26 mouse cellular contexts compared by ENCODE assay signal in genomic region chr2:25584152-25584551, GRCm38 (mm10). TPM values are rescaled to one million over a fixed set of nuclear protein-coding genes. Genes with fewer than 3 reads are reported as not detected.
DNase-seq lines count a peak whose midpoint lies in the region; TF ChIP-seq lines count a peak whose summit lies in the region.
"Had no signal": no experiment of that assay in that cellular context is flagged by ENCODE, and none has a peak within 500 bp of the region (broad histone marks: within the 10 kb centered on the region; RNA-seq: fewer than 3 reads in every experiment).

No protein-coding gene starts in this region.

- H3K4me3 ChIP-seq in gastrocnemius, adult 2 months = no peak overlapping the region
- H3K4me3 ChIP-seq: embryonic facial prominence, embryonic 13.5 days; heart, embryonic 10.5 days; heart, embryonic 15.5 days; hindbrain, embryonic 12.5 days; intestine, embryonic 15.5 days; liver, embryonic 15.5 days; lung, embryonic 15.5 days; stomach, embryonic 15.5 days had no signal

- peak; percentile 10 for DNase-seq in gastrocnemius, adult 2 months
- no peak for DNase-seq in gastrocnemius, postnatal 14 days
- DNase-seq in thymus, postnatal 4 days = peak; percentile 6
- no peak for DNase-seq in thymus, postnatal 36 days
- DNase-seq in cerebellum, postnatal 10 days = peak; percentile 56 to 61
- DNase-seq in frontal cortex, adult 2 months (ENCODE audit: extremely low spot score in 1 of 2, low spot score in 1 of 2) = no peak
- no peak for DNase-seq in lung, postnatal 10 days
- DNase-seq: B cell, adult 2 months; gastrocnemius, postnatal 10 days; kidney, adult 2 months; kidney, postnatal 36 days; layer of hippocampus, postnatal 36 days; liver; lung, postnatal 36 days; right cerebral cortex, postnatal 25 days; thymus, postnatal 14 days had no signal

- no peak overlapping the region for H3K27ac ChIP-seq in gastrocnemius, adult 2 months
- H3K27ac ChIP-seq: embryonic facial prominence, embryonic 13.5 days; heart, embryonic 10.5 days; heart, embryonic 15.5 days; intestine, embryonic 15.5 days; liver, embryonic 15.5 days; lung, embryonic 15.5 days; stomach, embryonic 15.5 days had no signal

- no peak for TF ChIP-seq CTCF in gastrocnemius, adult 2 months (IDR thresholded peaks at IDR 0.05)

- intact Hi-C loops in gastrocnemius, adult 2 months (cut with DNase I) = no loop called here
- intact Hi-C loops in gastrocnemius, postnatal 14 days (cut with DNase I; ENCODE audit: low total_unique reads) = no loop called here

RNA-seq across cellular contexts. Expression of gene Ajm1, which starts 2.6 kb away (rescaled TPM):
- not detected for total RNA-seq in gastrocnemius, adult 2 months (2021)
- under 1 TPM in 1 of 2 experiments, not detected in 1; 0.10 TPM for total RNA-seq in gastrocnemius, postnatal 14 days (2021)
- polyA plus RNA-seq in frontal cortex, adult 2 months (2012; rRNA removed) = 114 and 122 TPM in 2 replicates
- total RNA-seq: granulocyte monocyte progenitor cell, adult 5-6 weeks; megakaryocyte, adult 5-6 weeks had no signal
- polyA plus RNA-seq: liver, embryonic 15.5 days had no signal

RNA-seq across cellular contexts. Expression of gene Phpt1, which starts 9.1 kb away (rescaled TPM):
- total RNA-seq in gastrocnemius, adult 2 months (2021) = 10 to 100 TPM; 52.7 to 64.7 TPM
- 10 to 100 TPM; 42.6 to 44.8 TPM for total RNA-seq in gastrocnemius, postnatal 14 days (2021)
- polyA plus RNA-seq in frontal cortex, adult 2 months (2012; rRNA removed) = 134 and 161 TPM in 2 replicates

RNA-seq across cellular contexts. Expression of gene Mamdc4, which starts 9.5 kb away (rescaled TPM):
- total RNA-seq in gastrocnemius, adult 2 months (2021) = 1 to 10 TPM; 1.6 to 4.0 TPM
- total RNA-seq in gastrocnemius, postnatal 14 days (2021) = under 1 TPM; 0.68 to 0.80 TPM
- 2.1 and 2.5 TPM in 2 replicates for polyA plus RNA-seq in frontal cortex, adult 2 months (2012; rRNA removed)

RNA-seq across cellular contexts. Expression of gene Rabl6, which starts 24.2 kb away (rescaled TPM):
- total RNA-seq in gastrocnemius, adult 2 months (2021) = 10 to 100 TPM; 85.6 to 95.2 TPM
- 10 to 100 TPM; 39.5 to 41.0 TPM for total RNA-seq in gastrocnemius, postnatal 14 days (2021)
- polyA plus RNA-seq in frontal cortex, adult 2 months (2012; rRNA removed) = 130 and 148 TPM in 2 replicates

RNA-seq across cellular contexts. Expression of gene Edf1, which starts 26.5 kb away (rescaled TPM):
- 100 to 1,000 TPM; 152 to 179 TPM for total RNA-seq in gastrocnemius, adult 2 months (2021)
- 100 to 1,000 TPM; 164 to 173 TPM for total RNA-seq in gastrocnemius, postnatal 14 days (2021)
- 287 and 289 TPM in 2 replicates for polyA plus RNA-seq in frontal cortex, adult 2 months (2012; rRNA removed)

Comparison
In these comparisons a context has a peak if more than half of its experiments do, and no peak if none do; other contexts are left out.
1. DNase-seq: peak in gastrocnemius, adult 2 months (single experiment), thymus, postnatal 4 days (single experiment) and cerebellum, postnatal 10 days (2 of 2); none in gastrocnemius, postnatal 14 days (single experiment), thymus, postnatal 36 days (0 of 2), frontal cortex, adult 2 months (0 of 2) and lung, postnatal 10 days (single experiment).